ENCODE assay signal across 7 mouse cellular contexts in genomic region chr15:80088637-80089036, GRCm38 (mm10). TPM values are rescaled to one million over a fixed set of nuclear protein-coding genes. Genes with fewer than 3 reads are reported as not detected.
A peak's percentile ranks its signal among the peaks of the same experiment; 100 is the strongest.
DNase-seq lines count a peak whose midpoint lies in the region; ATAC-seq and TF ChIP-seq lines count a peak whose summit lies in the region.

No protein-coding gene starts in this region.

- no peak for TF ChIP-seq EP300 in lung, postnatal 0 days (IDR thresholded peaks at IDR 0.05)

- WGBS in lung, postnatal 0 days, result 34% methylated on average over 4 of the region's 4 CpGs

- peak; percentile 86 for TF ChIP-seq CTCF in E14TG2a.4 (conservative IDR thresholded peaks at IDR 0.05; ENCODE audit: low read length)
- TF ChIP-seq CTCF in lung, postnatal 0 days (IDR thresholded peaks at IDR 0.05), result peak; percentile 93

- H3K9me3 ChIP-seq in E14TG2a.4 (ENCODE audit: low read length), result peaks cover 4% of the 10 kb centered on the region
- no peaks in the 10 kb centered on the region for H3K9me3 ChIP-seq in lung, postnatal 0 days (ENCODE audit: low read length)

- no peak overlapping the region for H3K4me2 ChIP-seq in lung, postnatal 0 days (replicated peaks; ENCODE audit: low read depth, low read length)

- H3K36me3 ChIP-seq in E14TG2a.4 (ENCODE audit: insufficient read depth, low read length), result no peaks in the 10 kb centered on the region
- no peaks in the 10 kb centered on the region for H3K36me3 ChIP-seq in lung, postnatal 0 days (ENCODE audit: insufficient read depth, low read length)

- ATAC-seq in activated CD4-positive, CD25-positive, alpha-beta regulatory T cell, adult 4 months, result peak; percentile 82
- peak; percentile 89 for ATAC-seq in common myeloid progenitor, adult 5-6 weeks (replicated peaks; ENCODE audit: low read depth, poor library complexity, severe bottlenecking)
- peak; percentile 63 for ATAC-seq in lung, postnatal 0 days

- no peak overlapping the region for H3K27ac ChIP-seq in lung, postnatal 0 days (ENCODE audit: low read length)

- H3K4me1 ChIP-seq in E14TG2a.4 (replicated peaks; ENCODE audit: low read depth, low read length), result peaks cover 46% of the 10 kb centered on the region
- no peaks in the 10 kb centered on the region for H3K4me1 ChIP-seq in lung, postnatal 0 days (ENCODE audit: insufficient read depth, low read depth, low read length)

- DNase-seq in gastrocnemius, postnatal 36 days, result peak; percentile 80 to 88
- DNase-seq in layer of hippocampus, adult 9-10 months (ENCODE audit: low spot score), result peak; percentile 98
- DNase-seq in lung, postnatal 0 days (ENCODE audit: low spot score), result peak; percentile 93
- peak; percentile 91 for DNase-seq in right cerebral cortex, postnatal 36 days (ENCODE audit: low spot score in 2 of 2)

- H3K27me3 ChIP-seq in E14TG2a.4 (ENCODE audit: insufficient read depth, low read length), result peaks cover 12% of the 10 kb centered on the region
- H3K27me3 ChIP-seq in lung, postnatal 0 days (replicated peaks; ENCODE audit: insufficient read depth, low read length), result peaks cover 16% of the 10 kb centered on the region

- intact Hi-C loops in gastrocnemius, postnatal 36 days (cut with DNase I), result no loop called here

- H3K4me3 ChIP-seq in E14TG2a.4 (replicated peaks; ENCODE audit: low read length), result no peak overlapping the region
- H3K4me3 ChIP-seq in lung, postnatal 0 days (ENCODE audit: low read depth, low read length), result no peak overlapping the region

- H3K9ac ChIP-seq in lung, postnatal 0 days (replicated peaks; ENCODE audit: low read depth), result no peak overlapping the region

RNA-seq across cellular contexts. Expression of gene Syngr1, which starts 2.5 kb away (rescaled TPM):
- 1 to 10 TPM in 1 of 2 experiments, not detected in 1; 1.4 TPM for polyA plus RNA-seq in activated CD4-positive, CD25-positive, alpha-beta regulatory T cell, adult 4 months (2017; shearing (Covaris generic))
- 4.8 and 6.1 TPM in 2 replicates for total RNA-seq in common myeloid progenitor, adult 5-6 weeks (2017)
- 10 to 100 TPM; 36.2 to 42.2 TPM for total RNA-seq in gastrocnemius, postnatal 36 days (2021)
- polyA plus RNA-seq in lung, postnatal 0 days (2015; fragmentation: Nextera tagmentation; extraction: Ambion mirVana), result 34.4 and 35.3 TPM in 2 replicates

RNA-seq across cellular contexts. Expression of gene Rpl3, which starts 3.0 kb away (rescaled TPM):
- polyA plus RNA-seq in activated CD4-positive, CD25-positive, alpha-beta regulatory T cell, adult 4 months (2017; shearing (Covaris generic)), result 1,000 to 10,000 TPM; 4,172 to 4,641 TPM
- total RNA-seq in common myeloid progenitor, adult 5-6 weeks (2017), result 2,920 and 3,083 TPM in 2 replicates
- total RNA-seq in gastrocnemius, postnatal 36 days (2021), result 10 to 100 TPM; 43.5 to 51.8 TPM
- 554 and 577 TPM in 2 replicates for polyA plus RNA-seq in lung, postnatal 0 days (2015; fragmentation: Nextera tagmentation; extraction: Ambion mirVana)

RNA-seq across cellular contexts. Expression of gene Tab1, which starts 44.3 kb away (rescaled TPM):
- polyA plus RNA-seq in activated CD4-positive, CD25-positive, alpha-beta regulatory T cell, adult 4 months (2017; shearing (Covaris generic)), result 10 to 100 TPM; 10.7 to 14.5 TPM
- 10.6 and 19.9 TPM in 2 replicates for total RNA-seq in common myeloid progenitor, adult 5-6 weeks (2017)
- total RNA-seq in gastrocnemius, postnatal 36 days (2021), result 10 to 100 TPM; 11.9 to 16.4 TPM
- 18.1 and 19.1 TPM in 2 replicates for polyA plus RNA-seq in lung, postnatal 0 days (2015; fragmentation: Nextera tagmentation; extraction: Ambion mirVana)

Comparison
In these comparisons a context has a peak if more than half of its experiments do, and no peak if none do; other contexts are left out.
1. RNA of gene Rpl3, which starts 3.0 kb away (total RNA-seq): 2,920 to 3,083 TPM in common myeloid progenitor, adult 5-6 weeks; 43.5 to 51.8 TPM in gastrocnemius, postnatal 36 days; every median in the first group is over 10 times any median in the second.
2. Peak in every context shown above with its lines, with median percentiles within 50 percentile points of each other: ATAC-seq and DNase-seq.